Mouse (Mus musculus) kidney, postnatal 14 days (tissue): ENCODE results near the gene Drc7.

Experiments used
- DNase-seq: peaks from one replicate; pipeline ENCODE4 v3.0.0; 2022; ENCODE audit warnings: mixed read lengths

Drc7 gene

DNA sequence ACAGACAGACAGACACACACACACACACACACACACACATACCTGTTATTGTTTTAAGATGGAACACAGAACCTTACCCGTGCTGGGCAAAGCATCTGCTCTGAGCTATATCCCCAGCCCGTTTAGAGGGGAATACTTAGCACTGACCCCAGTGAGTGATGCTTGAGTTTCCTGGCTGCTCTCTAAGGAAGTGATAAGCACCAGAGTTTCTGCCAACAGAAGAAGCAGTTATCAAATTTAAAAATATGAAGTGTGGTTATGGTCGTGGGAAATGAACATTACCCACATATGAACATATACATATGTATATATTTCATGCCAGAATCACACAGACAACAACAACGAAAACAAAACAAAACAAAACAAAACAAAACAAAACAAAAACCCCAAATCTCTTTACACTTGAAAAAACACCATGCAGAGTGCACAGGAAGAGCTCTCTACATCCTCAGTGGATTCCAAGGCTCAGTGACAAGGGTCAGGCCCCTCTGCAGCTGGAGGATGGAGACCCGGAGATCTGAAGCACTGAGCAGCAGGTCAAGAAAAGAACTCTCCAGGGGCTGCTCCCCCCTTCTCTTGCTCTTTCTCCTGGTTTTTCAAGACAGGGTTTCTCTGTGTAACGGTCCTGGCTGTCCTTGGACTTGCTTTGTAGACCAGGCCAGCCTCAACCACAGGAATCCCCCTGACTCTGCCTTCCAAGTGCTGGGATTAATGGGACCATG lies 5.1 kb downstream of the Drc7 start:
- peak; percentile 26 for DNase-seq

DNA sequence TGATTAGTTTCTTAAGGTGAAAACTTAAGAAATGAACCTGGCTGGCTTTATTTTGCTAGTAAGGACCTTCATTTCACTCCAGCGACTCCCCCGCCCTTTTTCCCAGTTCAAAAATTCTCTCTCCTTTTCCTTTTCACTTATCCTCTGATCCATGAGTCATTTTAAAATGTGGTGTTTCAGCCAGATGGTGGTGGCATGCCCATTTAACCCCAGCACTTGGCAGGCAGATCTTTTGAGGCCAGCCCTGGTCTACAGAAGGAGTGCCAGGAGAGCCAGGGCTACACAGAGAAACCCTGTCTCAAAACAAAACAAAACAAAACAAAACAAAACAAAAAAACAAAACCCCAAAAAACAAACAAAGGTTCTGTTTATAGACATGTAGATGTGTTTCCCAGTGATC lies 9.6 kb downstream of the Drc7 start:
- DNase-seq = no peak

DNA sequence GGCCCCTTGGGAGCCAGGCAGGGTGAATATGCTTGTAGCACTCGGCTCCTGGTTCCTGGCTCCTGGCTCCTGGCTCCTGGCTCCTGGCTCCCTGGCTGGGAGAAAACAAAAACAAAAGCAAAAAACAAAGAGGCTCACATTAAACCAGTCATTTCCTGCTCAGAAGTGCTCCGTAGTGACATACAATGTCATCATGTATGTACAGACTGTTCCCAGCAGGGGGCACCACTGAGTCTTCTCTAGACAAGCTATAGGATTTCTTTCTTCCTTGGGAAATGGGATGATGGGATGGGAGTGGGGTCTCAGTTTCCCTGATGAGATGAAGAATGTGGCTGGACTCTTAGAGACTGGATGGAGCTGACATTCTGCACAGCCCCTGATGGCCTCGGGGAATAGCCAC lies 12.7 kb downstream of the Drc7 start:
- DNase-seq = peak; percentile 64

DNA sequence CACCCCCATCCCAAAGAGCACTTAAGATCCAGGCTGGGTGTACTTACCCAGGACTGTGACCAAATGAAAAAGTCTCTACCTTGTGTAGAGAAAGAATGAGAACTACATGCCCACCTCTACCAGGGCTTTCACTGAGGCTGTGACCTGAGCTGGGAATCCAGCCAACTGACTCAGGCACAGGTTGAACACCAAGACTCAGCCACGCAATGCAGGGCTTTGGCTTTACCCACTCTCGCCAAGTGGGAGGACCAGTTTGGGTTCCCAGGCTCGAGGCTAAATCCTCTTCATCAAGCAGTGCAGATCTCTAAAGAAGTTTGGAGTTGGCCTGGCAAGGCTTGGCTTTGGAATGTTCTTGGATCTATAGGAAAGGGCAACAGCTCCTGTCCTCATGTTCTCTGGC lies 20.6 kb downstream of the Drc7 start:
- DNase-seq = no peak

DNA sequence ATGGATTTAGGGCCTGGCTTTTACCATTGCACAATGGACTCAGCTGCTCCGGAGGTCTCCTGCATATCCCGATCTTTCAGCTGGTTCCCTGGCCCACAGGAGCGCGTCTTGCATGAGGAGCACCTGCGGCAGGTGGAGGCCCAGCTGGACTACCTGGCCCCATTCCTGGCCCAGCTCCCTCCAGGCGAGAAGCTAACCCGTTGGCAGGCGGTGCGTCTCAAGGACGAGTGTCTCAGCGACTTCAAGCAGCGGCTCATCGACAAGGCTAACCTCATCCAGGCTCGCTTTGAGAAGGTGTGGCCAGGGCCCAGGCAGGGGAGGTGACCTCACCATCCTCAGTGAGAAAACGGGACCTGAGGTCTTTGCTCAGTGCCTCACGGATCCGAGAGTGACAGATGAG lies 21.2 kb downstream of the Drc7 start:
- DNase-seq = no peak

DNA sequence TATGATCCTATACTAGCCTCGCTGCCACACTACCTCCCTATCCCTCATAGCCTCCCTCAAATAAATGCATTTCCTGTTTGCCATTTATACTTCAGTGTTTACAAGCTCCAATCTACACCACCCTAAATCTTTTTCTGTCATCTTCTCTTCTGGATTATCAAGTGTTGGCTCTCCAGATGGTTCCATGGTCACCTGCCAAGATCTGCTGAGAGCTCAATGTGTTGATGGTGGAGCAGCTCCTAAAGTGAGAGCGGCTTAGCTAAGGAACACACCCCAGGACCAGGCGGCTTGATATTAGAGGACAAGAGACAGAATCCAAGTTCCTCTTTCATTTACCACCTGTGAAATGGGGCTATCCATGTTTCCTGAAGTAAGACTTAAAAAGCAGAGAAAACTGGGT lies 23.2 kb downstream of the Drc7 start:
- DNase-seq = no peak

DNA sequence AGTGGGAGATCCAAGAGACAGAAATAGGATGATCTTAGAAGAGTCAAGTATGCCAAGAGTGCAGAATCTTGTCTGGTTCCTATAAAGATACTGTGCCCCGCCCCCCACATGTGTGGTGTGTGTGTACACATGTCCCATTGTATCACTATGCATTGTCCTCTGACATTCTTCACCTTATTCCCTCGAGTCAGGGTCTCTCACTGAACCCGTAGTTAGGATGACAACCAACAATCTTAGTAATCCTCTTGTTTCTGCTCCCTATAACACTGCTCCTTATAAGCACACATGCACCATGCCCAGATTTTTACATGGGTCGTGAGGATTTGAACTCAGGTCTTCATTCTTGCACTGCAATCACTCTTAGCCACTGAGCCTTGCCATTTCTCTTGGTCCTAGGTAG lies 24.4 kb downstream of the Drc7 start:
- no peak for DNase-seq

DNA sequence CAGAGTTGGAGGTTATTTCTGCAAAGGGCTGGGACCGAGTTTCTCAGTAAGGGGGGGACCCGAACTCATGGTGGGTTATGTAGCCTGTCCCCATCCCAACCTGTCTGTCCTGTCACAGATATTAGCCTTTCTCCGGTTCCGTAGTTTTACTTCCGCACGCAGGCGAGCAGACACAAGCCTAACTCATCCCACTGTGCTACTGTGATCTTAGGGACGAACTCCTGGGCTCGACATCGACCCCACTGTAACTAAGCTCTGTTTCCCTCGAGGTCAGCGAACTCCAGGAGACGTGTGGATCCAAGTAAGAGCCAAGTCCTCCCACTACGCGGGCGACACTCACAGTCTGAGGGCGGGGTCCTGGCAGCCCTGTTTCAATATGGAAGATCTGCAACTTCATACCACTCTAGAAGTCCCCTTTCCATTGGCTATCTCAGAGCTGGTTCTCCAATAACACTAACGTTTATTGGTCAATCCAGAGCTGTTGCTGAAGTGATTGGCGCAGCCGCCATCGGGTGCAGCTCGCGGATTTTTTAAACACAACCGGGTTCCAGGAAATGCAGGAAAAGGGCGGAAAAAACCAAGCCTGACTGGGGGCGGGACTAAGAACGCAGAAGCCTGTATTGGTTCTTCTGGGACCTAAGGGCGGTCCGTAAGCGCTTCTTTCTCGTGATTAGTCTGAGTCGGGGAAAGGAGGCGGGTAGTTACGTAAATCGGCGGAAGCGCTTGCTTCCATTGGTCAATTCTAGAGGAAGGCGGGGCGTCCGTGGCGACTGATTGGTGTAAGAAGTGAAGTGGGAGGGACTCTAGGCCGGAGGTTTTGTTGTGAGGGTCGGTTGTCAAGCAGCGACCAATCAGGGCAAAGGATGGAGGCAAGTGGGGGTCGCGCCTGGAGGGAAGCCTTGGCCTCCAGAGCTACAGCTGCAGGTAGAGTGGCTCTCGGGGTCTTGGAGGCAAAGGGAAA lies 25.8 kb downstream of the Drc7 start, which contains the start of gene Katnb1:
TSS of gene Katnb1 (plus strand) at position 806 of the 961 bp plus-strand sequence.
- DNase-seq = peak; percentile 99

DNA sequence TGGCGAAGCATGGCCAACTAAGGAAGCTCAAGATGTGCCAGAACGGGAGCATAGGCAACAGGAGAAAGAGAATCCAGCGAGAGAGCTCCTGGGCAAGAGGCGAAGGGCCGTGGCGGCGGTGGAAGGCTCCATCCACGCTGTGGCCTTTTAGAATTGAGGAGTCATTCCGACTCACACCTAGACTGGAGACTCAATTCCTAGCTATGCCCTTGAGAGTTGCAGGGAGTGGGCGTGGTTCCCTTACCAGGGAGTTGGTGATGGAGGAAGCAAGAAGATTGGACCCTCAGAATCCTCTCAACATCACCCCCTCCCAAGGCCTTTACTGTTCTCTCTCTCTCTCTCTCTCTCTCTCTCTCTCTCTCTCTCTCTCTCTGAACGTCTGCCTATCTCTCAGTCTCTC lies 26.7 kb downstream of the Drc7 start:
- no peak for DNase-seq

DNA sequence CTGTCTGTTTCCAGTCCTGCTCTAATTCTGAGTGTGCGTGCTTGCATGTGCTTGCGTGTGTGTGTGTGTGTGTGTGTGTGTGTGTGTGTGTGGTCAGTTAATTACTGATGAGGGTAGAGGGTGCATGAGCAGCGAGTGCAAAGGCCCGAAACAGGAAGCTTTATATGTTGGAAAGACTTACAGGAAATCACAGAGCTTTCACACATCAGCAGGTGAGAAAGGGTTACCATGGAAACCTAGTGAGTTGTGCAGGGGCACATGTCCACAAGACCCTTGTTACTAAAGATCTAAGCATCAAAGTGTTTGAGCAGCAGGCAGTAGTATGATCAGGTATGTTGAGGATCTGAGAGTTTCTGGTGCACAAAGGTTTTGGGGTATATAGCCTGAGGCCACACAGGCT lies 29.4 kb downstream of the Drc7 start:
- no peak for DNase-seq

DNA sequence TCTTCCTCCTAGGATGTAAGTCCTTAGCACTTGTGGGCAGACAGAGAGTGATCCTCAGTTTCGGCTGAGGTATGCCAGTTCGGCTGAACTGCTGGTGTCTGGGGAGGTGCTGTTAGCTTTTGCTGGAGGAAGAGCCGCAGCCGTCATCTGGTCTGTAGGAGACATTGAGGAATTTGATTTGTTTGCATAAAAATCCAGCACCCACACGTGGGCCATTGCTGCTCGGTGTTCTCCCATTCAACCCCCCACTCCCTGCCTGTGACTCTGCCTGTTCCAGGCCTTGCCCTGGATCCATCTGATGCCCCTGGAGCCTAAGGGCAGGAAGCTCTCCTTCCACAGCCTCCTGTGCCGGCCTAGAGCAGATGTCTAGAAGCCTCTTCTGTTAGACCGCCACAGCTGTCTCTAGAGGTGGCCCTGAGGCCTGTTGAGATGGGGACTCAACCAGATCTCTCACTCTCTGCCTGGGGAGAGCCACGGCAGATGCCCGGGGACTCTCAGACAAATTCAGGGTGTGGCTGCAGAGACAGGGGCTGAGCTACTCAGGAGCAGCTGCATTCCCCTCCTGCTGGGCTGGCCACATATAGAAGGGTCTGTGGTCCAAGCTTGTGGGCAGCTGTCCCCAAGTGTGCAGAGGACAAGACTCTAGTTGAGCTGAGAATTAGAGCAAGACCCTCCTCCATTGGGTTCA lies 30.0 kb downstream of the Drc7 start:
- no peak for DNase-seq

DNA sequence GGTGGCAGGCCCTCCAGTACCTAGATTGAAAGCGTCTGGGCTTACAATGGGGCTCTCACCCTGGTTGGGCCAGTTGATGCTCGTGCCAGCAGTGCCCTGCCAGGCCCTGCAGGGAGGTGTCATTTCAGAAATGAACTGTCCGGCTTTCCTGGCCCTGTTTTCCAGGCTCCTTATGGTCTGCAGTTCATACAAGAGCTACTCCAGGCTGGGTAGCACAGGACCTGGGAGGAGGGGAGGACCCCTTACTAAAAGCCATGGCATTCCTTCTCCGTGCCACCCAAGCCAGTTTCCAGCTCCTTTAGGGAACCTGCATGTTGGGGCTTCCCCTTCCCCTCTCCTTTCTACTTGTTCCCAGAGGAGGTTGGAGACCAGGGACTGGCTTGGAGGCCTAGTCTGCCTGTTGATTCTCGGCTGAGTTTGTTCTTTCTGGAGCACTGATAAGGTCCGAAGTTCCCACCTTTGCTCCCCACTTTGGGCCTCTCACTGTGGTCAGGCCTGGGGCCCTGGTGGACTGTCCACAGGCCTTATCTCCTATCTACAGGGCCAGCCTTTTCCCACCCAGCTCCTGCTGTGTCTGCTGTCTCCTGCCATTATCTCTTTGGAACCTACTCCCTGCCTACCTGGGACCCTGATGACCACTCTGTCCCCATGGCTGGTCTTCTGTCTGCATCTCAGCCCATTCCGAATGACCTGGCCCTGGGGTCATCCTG lies 30.7 kb downstream of the Drc7 start:
- DNase-seq = no peak

DNA sequence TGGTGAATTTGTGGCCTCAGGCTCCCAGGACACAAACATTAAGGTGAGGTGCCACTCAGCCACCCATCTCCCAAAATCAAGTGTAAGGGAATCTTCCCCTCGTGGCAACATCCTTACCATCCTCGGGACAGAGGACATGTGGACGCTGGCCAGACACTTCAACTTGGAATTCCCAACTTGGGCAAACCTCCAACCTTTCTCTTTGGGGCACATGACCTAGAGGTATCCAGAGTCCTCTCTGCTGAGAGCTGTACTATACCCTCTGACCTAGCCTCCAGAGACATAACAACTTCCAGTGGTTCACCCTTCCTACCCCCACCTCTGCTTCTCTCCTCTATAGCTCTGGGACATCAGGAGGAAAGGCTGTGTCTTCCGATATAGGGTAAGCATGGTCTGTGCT lies 38.7 kb downstream of the Drc7 start:
- DNase-seq = peak; percentile 85

DNA sequence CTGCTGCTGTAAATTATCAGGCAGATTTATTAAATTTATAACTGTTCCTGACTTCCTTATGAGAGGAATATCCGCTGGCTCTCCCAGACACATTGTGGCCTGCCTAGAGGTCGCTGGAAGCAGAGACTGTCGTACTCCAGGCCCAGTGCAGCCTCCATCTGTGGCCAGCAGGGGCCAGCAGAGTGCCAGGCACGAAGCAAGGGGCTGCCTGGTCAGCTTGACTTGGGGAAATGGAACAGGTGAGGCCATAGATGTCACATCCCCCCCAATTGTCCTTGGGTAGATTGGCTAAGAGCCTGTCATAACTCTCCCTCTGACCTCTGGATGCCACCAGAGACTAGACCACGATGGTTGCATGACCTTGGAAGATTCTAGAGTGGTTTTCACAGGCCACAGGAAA lies 44.1 kb downstream of the Drc7 start:
- peak; percentile 85 for DNase-seq

DNA sequence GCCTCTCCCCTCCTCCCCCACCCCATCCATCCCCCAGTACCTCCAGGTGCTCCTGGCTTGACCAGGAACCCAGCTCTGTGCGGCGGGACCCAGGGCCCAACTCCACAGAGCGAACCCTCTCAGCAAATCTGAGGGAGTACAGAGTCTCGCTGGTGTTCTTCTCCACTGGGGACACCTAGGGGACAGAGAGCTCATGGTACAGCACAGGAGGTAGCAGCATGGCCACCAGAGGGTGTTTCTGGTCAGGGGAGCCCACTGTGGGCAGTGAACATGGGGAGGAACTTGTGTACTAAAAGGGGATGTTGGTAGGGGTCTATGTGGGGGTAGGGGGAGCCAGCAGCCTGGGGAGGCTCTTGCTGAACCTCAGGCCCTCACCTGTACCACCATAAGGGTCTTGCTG lies 47.1 kb downstream of the Drc7 start:
- DNase-seq = no peak

DNA sequence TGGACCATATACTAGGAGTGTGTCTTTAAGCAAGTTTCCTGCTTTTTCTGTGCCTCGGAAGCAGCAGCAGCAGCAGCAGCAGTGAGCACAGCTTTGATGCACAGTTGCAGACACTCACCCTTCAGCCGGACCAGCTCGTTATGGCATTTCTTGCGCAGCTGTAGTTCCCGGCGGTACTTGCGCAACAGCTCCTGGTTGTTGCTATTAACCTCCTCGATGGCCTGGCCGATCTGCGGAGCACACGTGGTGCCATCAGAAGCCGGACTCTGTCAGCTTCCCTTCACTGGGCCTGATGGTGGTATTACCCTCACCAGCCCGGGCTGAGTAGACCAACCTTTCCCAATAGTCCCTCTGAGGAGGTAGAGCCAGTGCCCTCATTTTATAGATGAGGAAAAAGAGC lies 52.4 kb downstream of the Drc7 start:
- DNase-seq = no peak

DNA sequence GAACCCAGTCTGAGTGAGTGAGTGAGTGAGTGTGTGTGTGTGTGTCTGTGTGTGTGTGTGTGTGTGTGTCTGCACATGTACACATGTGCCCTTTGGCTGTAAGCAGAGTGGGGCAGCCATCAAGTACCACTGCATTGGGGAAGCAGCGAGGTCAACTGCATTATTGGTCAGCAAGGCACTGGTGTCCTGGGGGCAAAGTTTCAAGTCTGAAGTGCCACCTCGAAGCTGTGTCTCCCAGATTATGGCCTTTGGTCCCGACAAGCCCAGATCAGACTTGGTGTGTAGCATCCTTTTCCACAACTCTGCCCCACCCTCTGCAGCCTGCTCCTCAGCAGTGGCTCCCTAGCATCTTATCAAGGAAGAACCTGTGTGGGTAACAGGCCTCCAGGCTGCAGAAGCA lies 57.7 kb downstream of the Drc7 start:
- no peak for DNase-seq

DNA sequence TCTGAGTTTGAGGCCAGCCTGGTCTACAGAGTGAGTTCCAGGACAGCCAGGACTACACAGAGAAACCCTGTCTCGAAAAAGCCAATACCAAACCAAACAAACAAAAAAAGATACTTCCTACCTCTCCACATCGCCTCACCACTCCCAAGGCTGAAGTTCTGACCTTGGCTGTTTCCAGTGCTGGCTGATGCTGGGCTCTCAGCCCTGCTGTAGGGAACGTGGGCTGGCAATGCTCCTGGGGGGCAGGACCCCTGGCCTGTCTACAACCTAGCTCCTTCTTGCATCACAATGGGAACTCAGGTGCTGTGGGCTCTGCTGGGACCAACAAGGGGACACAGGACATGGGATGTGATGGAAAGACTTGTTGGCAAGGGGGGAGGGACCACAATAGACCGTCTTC lies 58.2 kb downstream of the Drc7 start:
- DNase-seq = no peak

DNA sequence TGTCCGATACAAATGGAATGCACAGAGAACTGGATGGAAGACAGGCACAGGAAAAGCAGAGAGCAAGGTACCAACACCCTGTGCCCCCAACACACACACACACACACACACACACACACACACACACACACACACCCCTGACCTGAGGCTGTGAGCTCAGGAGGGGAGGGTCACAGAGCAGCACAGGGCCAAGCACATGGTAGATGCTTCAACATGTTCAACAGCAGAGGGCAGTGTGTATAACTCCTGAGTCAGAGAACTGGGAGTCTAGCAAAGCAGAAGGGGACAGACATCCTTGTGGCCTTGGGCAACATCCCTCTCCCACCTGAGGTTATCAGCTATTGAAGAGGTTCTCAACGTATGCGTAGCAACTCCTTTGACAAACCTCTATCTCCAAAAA lies 58.8 kb downstream of the Drc7 start:
- peak; percentile 42 for DNase-seq

DNA sequence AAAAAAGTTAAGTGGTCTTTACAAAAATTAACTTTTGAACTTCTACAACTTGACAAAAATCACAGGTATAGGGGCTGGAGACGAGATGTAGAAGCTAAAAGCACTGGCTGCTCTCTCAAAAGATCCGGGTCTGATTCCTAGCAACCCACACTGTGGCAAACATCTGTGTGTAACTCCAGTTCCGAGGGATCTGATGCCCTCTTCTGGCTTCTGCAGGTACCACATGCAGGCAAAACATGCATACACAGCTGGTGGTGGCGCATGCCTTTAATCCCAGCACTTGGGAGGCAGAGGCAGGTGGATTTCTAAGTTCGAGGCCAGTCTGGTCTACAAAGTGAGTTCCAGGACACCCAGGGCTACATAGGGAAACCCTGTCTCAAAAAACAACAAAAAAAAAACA lies 68.6 kb downstream of the Drc7 start:
- DNase-seq = no peak

DNA sequence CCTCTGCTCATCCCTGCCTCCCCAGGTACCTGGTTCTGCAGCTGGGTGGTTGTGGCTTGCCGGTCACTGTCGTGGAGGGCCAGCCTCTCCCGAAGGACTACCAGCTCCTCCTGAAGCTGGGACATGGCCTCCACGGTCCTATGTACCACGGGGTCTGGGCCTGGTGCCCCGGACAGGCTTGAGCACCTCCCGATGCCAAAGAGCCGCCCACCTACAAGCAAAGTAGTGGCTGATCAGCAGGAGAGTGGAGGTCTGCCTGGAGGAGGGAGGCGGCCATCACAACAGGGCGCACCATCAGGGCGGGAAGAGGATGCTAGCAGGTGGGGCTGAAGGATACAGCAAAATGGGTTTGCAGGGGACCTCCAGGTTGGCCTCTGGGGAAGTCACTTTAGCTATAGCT lies 71.6 kb downstream of the Drc7 start:
- no peak for DNase-seq

DNA sequence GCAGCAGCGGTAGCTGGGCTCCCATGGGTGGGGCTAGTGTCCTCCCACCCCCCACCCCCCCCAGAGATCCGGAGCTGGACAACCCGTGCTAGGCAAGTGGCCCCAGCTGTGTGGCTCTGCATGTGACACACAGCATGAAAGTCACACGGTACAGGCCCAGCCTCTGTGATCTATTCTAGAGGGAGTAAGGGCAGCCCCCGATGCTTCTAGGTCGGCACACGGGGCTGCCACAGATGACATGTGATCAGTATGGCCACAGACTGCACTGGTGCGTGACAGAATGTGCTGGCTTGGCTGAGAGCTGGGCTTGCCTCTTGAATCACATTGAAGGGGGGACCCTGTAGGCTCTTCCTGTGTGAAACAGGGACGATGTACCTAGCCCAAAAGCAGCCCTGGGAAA lies 72.8 kb downstream of the Drc7 start:
- DNase-seq = no peak
